Mouse (Mus musculus) embryonic facial prominence, embryonic 10.5 days (tissue): ENCODE data around the gene Srgap1. TPM values are rescaled to one million over a fixed set of nuclear protein-coding genes. Genes with fewer than 3 reads are reported as not detected.
A peak's percentile ranks its signal among the peaks of the same experiment; 100 is the strongest.
"Not testable (repeated sequence)": the region's sequence is repeated elsewhere in the genome, so short reads cannot be mapped to it uniquely, and the experiment has no call there.

Experiments
- DNase-seq: peaks from one replicate; pipeline ENCODE4 v3.0.0-alpha.2; 2017; ENCODE audit warnings: low spot score
- H3K27ac ChIP-seq: fragments of 300-500 bp; sonication (generic); replicated peaks from 2 replicates; pipeline ENCODE4 v1.5.1; 2016; ENCODE audit warnings: mild to moderate bottlenecking
- H3K27me3 ChIP-seq: fragments of 300-500 bp; sonication (generic); replicated peaks from 2 replicates; pipeline ENCODE4 v1.6.1; 2016; ENCODE audit warnings: low read depth, mild to moderate bottlenecking; ENCODE audit not compliant: poor library complexity, severe bottlenecking
- H3K36me3 ChIP-seq: fragments of 300-500 bp; sonication (generic); replicated peaks from 2 replicates; pipeline ENCODE4 v1.6.1; 2016; ENCODE audit warnings: mild to moderate bottlenecking, moderate library complexity
- H3K4me1 ChIP-seq: fragments of 300-500 bp; sonication (generic); 2 replicates; pipeline ENCODE4 v1.6.1; 2016
- H3K4me3 ChIP-seq: fragments of 300-500 bp; sonication (generic); 2 replicates; pipeline ENCODE4 v1.5.1; 2016; ENCODE audit warnings: mild to moderate bottlenecking, moderate library complexity
- H3K9me3 ChIP-seq: fragments of 300-500 bp; sonication (generic); 2 replicates; pipeline ENCODE4 v1.6.1; 2016; ENCODE audit warnings: mild to moderate bottlenecking
- WGBS: fragments of 180-500 bp; shearing (Covaris S2); methylation state at CpG from one replicate; pipeline ENCODE4 v1.1.7; 2016; 5-methylcytosine and 5-hydroxymethylcytosine counted together
- polyA plus RNA-seq: library from polyadenylated mRNA; unstranded; fragments of >200 nt; fragmentation: Nextera tagmentation; extraction: Ambion mirVana; gene quantifications from 2 replicates; pipeline ENCODE4 v1.2.1, GENCODE M21; 2016

Srgap1 gene
- polyA plus RNA-seq, 1 experiment from 2014 or later: 9.4 TPM

DNA sequence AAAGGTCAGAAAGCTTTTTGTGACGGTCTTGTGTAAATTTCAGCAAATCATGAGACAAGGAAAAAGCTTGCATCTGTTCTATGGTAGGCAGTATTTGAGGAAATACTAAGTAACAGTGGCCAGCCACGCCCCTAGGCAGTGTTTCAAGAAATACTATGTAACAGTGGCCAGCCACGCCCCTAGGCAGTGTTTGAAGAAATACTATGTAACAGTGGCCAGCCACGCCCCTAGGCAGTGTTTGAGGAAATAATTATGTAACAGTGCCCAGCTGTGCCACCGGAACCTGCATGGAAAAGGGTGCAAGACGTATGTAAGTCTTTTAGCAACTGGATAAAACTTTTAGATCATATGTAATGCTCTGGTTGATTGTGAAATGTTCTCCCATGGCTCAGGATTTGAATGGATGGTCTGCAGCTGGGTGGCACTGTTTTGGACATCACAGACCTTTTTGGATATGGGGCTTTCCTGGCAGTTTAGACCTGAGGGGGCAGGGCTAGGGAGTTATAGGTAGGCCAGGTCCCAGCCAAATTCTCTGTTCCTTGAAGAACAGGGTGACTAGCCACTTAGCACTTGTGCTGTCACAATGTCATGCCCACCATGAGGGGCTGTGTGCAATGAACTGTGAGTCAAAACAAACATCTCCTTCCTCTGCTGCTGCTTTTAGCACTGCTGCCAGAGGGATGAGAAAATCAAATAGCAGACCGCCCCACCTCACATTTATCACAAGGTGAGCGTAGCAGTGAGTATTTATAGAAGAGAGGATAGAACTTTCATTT lies 250.9 kb downstream of the Srgap1 start:
- WGBS: 83% methylated on average over 8 of the region's 8 CpGs
- DNase-seq: no peak
- Histone ChIP-seq H3K27ac (no peak overlapping the region), H3K27me3 (no peaks in the 10 kb centered on the region), H3K36me3 (peaks cover 43% of the 10 kb centered on the region), H3K4me1 (peaks cover 9% of the 10 kb centered on the region; the same call in 1 of the 2 replicates), H3K4me3 (no peak overlapping the region), H3K9me3 (no peaks in the 10 kb centered on the region)

DNA sequence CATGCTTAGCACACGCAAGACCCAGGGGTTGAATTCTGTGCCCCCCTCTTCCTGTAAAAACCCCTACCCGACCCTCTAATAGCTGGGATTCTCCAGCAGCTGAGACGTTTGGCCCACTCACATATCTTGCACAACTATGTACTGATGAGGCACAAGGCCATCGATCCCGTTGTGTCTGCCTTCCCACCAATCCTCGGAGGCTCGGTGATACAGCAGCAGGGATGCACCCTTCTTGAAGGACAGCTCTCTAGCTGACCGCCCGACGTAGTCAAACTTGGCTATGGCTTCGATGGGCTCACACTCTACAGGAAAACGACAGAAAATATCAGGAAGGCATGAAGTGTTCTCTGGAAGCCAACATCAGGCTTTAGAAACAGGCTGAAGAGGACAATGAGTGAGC lies 252.6 kb downstream of the Srgap1 start:
- peaks cover 16% of the 10 kb centered on the region; the same call in 1 of the 2 replicates for H3K4me1 ChIP-seq
- WGBS: 95% methylated on average over 12 of the region's 12 CpGs
- H3K36me3 ChIP-seq: peaks cover 35% of the 10 kb centered on the region
- H3K4me3 ChIP-seq: no peak overlapping the region
- H3K27me3 ChIP-seq: no peaks in the 10 kb centered on the region
- DNase-seq: no peak
- no peaks in the 10 kb centered on the region for H3K9me3 ChIP-seq
- no peak overlapping the region for H3K27ac ChIP-seq

DNA sequence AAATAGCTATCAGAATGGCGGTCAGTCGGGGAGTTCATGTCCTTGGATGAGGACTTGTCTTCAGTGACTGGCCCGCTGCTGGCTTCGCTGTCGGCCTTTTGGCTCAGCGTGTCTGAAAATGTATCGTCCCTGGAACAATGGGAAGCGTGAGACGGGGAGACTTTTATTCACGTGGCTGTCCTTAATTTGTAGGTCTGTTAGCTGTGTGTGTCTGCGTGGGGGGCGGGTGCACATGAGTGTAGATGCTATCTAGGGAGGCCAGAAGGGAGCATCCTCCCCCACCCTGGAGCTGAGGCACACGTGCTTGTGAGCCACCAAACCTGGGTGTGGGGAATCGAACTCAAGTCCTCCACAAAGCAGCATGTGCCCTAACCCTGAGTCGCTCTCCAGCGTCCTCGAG lies 254.5 kb downstream of the Srgap1 start:
- Histone ChIP-seq H3K27ac (no peak overlapping the region; the same call in 1 of the 2 replicates), H3K27me3 (no peaks in the 10 kb centered on the region), H3K9me3 (no peaks in the 10 kb centered on the region), H3K4me1 (peaks cover 16% of the 10 kb centered on the region; the same call in 1 of the 2 replicates), H3K4me3 (no peak overlapping the region), H3K36me3 (peaks cover 27% of the 10 kb centered on the region)
- DNase-seq: no peak
- 91% methylated on average over 17 of the region's 17 CpGs for WGBS

DNA sequence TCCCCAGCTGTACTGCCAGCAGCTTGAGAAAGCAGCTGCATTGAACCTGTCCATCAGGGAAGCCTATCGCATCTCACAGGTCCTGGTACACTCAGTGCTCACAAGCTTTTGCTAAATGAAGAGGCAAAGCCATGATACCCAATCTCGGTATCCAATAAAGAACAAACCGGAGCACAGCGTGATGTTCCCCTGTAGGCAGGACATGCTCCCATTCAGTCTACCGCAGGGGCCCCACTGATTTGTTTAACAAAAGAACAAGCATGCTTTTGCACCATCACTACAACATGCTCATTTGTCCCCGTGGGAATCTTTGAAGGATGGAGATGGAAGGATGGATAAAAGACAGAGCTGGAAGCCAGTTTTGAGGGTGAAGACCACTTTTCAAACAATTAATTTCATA lies 257.0 kb downstream of the Srgap1 start:
- Histone ChIP-seq H3K36me3 (peaks cover 33% of the 10 kb centered on the region), H3K27me3 (no peaks in the 10 kb centered on the region), H3K4me3 (no peak overlapping the region), H3K9me3 (no peaks in the 10 kb centered on the region), H3K4me1 (peaks cover 7% of the 10 kb centered on the region; the same call in 1 of the 2 replicates), H3K27ac (no peak overlapping the region)
- WGBS: 56% methylated on average over 6 of the region's 6 CpGs
- DNase-seq: peak; percentile 7

DNA sequence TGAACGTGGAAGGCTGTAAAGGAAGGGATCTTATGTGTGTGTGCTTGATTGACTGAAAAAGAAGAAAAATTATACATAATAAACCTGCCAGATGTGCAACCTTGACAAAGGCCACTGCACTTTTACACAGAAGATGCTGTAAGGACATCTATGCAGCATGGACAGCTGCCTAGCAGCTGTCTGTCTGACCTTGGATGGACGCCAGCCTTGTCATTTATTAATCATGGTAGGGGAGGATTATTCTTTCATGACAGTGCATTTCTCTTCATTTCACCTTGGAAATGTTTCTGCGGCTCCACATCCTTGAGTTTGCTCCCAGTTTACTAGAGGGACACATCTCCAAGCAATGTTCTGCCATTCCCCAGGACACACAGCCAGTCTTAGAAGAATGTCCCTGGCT lies 258.6 kb downstream of the Srgap1 start:
- H3K4me3 ChIP-seq: no peak overlapping the region
- H3K27ac ChIP-seq: no peak overlapping the region
- peaks cover 43% of the 10 kb centered on the region for H3K36me3 ChIP-seq
- H3K4me1 ChIP-seq: peaks cover 7% of the 10 kb centered on the region; the same call in 1 of the 2 replicates
- peaks cover 3% of the 10 kb centered on the region; the same call in 1 of the 2 replicates for H3K9me3 ChIP-seq
- no peak for DNase-seq
- H3K27me3 ChIP-seq: no peaks in the 10 kb centered on the region
- 93% methylated on average over 3 of the region's 3 CpGs for WGBS

DNA sequence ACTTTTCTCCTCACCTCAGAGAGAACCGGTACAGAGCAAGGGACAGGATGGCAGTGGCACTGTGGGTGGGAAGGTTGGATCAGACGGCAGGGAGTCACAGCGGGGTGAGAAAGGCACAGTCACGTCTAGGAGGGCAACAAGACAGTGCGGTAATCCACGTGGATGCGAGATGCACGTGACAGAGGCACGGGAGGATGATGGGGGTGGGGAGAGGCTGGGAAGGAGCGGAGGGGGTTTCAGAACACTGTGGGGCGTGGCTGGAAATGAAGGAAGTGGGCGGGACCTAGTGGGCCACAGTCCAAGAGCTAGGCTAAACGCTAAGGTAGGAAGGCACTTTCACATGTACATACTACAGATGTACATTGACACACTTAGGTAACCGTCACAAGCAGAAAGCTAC lies 266.0 kb downstream of the Srgap1 start:
- H3K36me3 ChIP-seq: peaks cover 40% of the 10 kb centered on the region
- peaks cover 5% of the 10 kb centered on the region; the same call in 1 of the 2 replicates for H3K9me3 ChIP-seq
- no peak overlapping the region for H3K4me3 ChIP-seq
- H3K27ac ChIP-seq: no peak overlapping the region
- 49% methylated on average over 14 of the region's 14 CpGs for WGBS
- H3K27me3 ChIP-seq: no peaks in the 10 kb centered on the region
- no peak for DNase-seq
- H3K4me1 ChIP-seq: 0 out of 2 replicates have a peak, but pooled peaks cover 4% of the 10 kb centered on the region

DNA sequence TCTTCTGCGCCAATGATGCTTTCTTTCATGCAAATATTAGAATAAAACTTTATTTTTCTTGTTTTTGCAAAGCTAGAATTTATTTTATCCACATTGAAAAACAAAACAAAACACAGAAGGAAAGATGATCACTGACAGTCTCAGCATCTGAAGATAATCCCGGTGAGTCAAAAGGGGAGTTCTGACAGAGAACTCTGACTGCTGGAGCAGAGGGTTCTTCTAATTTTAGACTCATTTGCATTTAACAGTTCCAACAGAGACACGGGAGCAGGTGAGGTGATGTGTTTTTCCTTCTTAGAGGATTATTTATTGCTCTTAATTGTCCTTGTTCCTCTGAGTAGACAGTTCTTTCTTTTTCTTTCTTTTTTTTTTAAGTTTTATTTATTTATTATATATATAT lies 271.1 kb downstream of the Srgap1 start:
- no peaks in the 10 kb centered on the region for H3K36me3 ChIP-seq
- H3K4me3 ChIP-seq: no peak overlapping the region
- H3K27me3 ChIP-seq: no peaks in the 10 kb centered on the region
- H3K4me1 ChIP-seq: peaks cover 11% of the 10 kb centered on the region; the same call in 1 of the 2 replicates
- H3K27ac ChIP-seq: no peak overlapping the region
- WGBS: 66% methylated on average over 3 of the region's 3 CpGs
- H3K9me3 ChIP-seq: no peaks in the 10 kb centered on the region
- no peak for DNase-seq

DNA sequence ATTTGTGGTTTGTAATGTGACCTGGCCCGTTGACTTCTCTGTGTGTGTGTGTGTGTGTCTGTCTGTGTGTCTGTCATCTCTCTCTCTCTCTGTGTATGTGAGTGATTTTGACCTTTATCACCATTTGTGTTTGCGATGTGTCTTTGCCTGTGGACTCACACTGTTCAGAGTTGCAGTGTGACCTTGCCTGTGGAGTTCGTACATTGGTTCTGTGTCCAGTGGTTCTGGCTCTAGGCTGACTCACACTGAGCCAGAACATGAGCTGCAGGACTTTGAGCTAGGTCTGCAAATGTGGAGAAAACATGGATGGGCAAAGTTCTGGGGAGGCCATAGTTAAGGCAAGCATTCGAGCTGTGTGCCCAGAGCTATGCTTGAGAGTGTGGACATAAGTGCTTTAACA lies 273.3 kb downstream of the Srgap1 start:
- Histone ChIP-seq H3K4me1 (peaks cover 12% of the 10 kb centered on the region; the same call in 1 of the 2 replicates), H3K36me3 (no peaks in the 10 kb centered on the region), H3K27me3 (no peaks in the 10 kb centered on the region), H3K27ac (no peak overlapping the region), H3K9me3 (no peaks in the 10 kb centered on the region), H3K4me3 (no peak overlapping the region)
- DNase-seq: no peak
- WGBS: 78% methylated on average over 4 of the region's 4 CpGs

DNA sequence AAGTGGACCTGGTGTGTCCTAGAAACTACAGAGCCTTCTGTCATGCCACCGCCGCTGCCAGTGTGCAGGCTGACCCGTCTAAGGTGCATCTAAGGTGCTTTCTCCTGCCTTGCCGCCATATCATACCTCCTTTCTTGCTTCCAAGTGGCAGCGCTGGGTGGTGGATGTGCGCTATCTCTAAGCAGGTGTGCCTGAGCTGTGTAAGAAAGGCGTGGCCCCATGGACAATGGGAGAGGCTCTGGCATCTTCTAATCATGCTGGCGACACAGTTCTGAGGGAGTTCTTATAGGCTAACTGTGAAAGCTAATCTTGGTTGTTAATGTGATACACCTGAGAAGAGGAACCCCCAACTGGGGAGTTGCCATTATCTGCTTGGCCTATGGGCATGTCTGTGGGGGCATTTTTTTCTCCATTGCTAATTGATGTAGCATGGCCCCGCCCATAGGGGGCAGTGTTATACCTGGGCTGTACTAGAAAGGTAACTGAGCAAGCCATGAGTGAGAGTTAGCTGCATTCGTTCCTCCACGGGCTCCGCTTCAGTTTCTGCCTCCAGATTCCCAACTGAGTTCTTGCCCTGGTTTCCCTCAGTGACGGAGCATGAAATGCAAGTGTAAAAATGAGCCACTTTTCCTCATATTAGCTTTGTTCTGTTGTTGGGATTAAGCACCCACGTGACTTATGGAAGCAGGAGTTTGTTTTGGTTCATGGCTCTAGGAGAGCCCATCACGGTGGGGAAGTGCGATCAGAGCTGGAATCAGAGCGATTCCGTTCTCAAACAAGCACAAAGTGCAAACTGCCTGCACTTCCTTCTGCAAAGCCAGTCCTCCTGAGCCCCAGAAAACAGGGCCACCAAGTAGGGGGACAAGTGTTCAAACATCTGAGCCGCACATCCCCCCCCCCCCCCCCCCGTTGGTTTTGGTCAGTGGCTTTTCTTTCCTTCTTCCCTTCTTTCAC lies 276.2 kb downstream of the Srgap1 start:
- 51% methylated on average over 20 of the region's 20 CpGs for WGBS
- H3K4me3 ChIP-seq: peak overlapping the region; percentile 38
- H3K27ac ChIP-seq: no peak overlapping the region
- peaks cover 12% of the 10 kb centered on the region; the same call in 1 of the 2 replicates for H3K4me1 ChIP-seq
- H3K27me3 ChIP-seq: no peaks in the 10 kb centered on the region
- no peaks in the 10 kb centered on the region for H3K36me3 ChIP-seq
- H3K9me3 ChIP-seq: no peaks in the 10 kb centered on the region
- DNase-seq: peak; percentile 62

DNA sequence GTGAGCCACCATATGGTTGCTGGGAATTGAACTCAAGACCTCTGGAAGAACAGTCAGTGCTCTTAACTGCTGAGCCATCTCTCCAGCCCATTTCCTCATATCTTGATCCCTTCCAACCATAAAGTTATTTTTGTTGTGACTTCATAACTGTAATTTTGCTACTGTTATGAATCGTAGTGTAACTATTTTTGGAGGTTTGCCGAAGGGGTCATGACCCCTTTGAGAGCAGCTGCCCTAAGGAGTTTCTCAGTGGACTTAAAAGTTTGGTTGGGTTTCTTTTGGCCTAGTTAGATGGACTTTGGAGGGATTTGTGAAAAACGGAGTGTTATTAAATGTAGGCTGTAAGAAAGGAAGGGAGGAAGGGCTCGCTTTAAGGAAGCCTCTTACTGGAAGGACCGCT lies 277.4 kb downstream of the Srgap1 start:
- H3K27ac ChIP-seq: no peak overlapping the region
- H3K4me1 ChIP-seq: peaks cover 8% of the 10 kb centered on the region; the same call in 1 of the 2 replicates
- no peak for DNase-seq
- H3K36me3 ChIP-seq: no peaks in the 10 kb centered on the region
- 92% methylated on average over 5 of the region's 5 CpGs for WGBS
- H3K27me3 ChIP-seq: no peaks in the 10 kb centered on the region
- no peak overlapping the region for H3K4me3 ChIP-seq
- H3K9me3 ChIP-seq: no peaks in the 10 kb centered on the region

DNA sequence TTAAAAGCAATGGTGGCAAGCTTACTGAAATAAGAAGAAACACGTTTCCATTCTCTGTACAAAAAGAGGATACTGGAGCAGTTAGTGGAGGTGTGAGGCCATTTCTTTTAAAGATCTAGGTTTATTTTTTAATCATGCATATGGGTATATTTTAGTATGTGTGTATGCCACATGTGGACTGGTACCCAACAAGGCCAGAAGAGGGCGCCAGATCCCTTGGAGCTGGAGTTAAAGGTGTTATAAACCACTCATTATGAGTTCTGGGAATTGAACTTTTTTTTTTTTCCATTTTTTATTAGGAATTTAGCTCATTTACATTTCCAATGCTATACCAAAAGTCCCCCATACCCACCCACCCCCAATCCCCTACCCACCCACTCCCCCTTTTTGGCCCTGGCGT lies 279.8 kb downstream of the Srgap1 start:
- 81% methylated on average over 3 of the region's 3 CpGs for WGBS
- H3K9me3 ChIP-seq, H3K4me1 ChIP-seq, H3K4me3 ChIP-seq, H3K36me3 ChIP-seq, H3K27ac ChIP-seq, H3K27me3 ChIP-seq: not testable (repeated sequence)
- DNase-seq: peak; percentile 32

DNA sequence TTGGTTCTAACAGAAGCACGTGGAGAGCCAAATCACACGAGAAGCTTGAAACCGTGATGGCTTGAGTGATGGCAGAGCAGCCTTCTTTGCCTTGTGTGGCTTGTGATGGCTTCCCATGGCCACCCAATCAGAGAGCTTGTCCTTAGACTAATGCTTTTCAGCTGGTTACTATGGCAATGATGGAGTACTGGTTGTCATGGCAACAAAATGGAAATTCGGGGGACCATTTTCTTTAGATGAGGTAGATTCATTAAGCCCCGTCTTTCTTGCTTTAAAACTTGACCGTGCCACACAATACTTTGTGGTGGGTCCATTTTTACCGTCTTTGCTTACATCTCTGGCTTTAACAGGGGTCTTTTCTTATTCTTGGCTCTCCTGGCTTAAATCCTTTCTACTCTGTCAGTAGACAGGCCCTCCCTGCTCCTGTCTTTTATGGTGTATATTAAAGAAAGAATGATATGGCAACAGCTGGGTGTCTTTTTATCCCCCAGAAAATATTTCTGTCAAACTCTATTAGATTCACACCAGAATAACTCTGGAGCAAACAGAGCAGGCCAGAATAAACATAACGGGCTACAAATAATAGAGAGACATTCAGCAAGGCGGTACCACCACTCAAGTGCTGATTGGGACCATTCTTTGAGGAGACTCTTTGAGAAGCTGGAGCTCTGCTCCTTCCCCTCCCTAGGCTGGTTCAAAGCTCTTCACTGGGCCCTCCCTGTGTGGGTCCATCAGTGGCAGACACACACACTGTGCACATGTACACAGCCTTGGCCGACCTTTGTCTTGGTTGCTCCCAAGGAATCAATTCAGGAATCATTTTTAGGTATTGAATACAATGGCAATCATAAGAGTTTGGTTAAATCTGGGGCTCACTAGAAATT lies 281.7 kb downstream of the Srgap1 start:
- WGBS: 82% methylated on average over 10 of the region's 10 CpGs
- H3K36me3 ChIP-seq: no peaks in the 10 kb centered on the region

More for the DNA sequence above, 281.7 kb downstream of the Srgap1 start:
- H3K9me3 ChIP-seq: no peaks in the 10 kb centered on the region
- no peak for DNase-seq
- no peaks in the 10 kb centered on the region for H3K27me3 ChIP-seq
- H3K4me1 ChIP-seq: no peaks in the 10 kb centered on the region
- H3K4me3 ChIP-seq: no peak overlapping the region
- H3K27ac ChIP-seq: no peak overlapping the region; the same call in 1 of the 2 replicates
